Mouse (Mus musculus): Measurements from ENCODE around the gene Ccer2.

DNA sequence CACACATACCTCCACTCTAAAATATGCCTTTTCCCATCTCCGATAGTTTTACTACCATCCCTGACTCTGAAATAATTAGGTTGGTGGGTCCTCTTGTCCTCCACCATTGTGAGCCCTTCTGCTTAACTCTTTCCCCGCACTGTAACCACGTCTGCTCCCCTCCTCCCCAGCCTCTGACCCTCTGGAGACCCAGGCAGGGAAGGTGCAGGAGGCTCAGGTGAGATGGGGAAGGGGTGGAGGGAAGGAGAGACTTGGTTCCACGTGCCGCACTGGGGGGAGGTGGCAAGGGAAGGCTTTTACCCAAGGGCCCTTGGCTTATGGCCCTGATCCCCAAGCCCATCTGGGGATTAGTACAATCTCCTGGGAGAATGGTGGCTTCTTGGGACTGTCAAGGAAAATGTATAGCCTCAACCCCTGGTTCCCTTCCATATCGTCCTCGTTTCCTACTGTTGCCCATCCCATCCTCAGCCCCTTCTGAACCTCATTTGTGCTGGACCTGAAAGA is 11.5 kb downstream of the Ccer2 start, which contains the start of gene Nfkbib:
- TF ChIP-seq MAX (IDR thresholded peaks at IDR 0.05; ENCODE audit: low read length): no peak
- no peak for TF ChIP-seq POLR2A (IDR thresholded peaks at IDR 0.05; ENCODE audit: control insufficient read depth in 1 of 2, insufficient read depth in 1 of 2, low read depth in 1 of 2, low read length in 2 of 2, poor library complexity in 1 of 2)
- no peak for TF ChIP-seq TCF12 (IDR thresholded peaks at IDR 0.05; ENCODE audit: low read depth, low read length)
- no peak for TF ChIP-seq POLR2AphosphoS2 (IDR thresholded peaks at IDR 0.05; ENCODE audit: low read length)
- no peak for TF ChIP-seq GATA1 (IDR thresholded peaks at IDR 0.05; ENCODE audit: low read depth, low read length)

All from MEL (cell line).